Mouse (Mus musculus) brown adipose tissue, adult 24 weeks (tissue): ENCODE results near the gene Tbc1d13. TPM values are rescaled to one million over a fixed set of nuclear protein-coding genes. Genes with fewer than 3 reads are reported as not detected.
A peak's percentile ranks its signal among the peaks of the same experiment; 100 is the strongest.
"Not testable (repeated sequence)": the region's sequence is repeated elsewhere in the genome, so short reads cannot be mapped to it uniquely, and the experiment has no call there.

ENCODE experiments used
- H3K27ac ChIP-seq: fragments of 200-500 bp; replicated peaks from 2 replicates; pipeline ENCODE4 v1.5.1; 2012; ENCODE audit warnings: low read depth, mild to moderate bottlenecking, low read length
- H3K4me1 ChIP-seq: fragments of 200-500 bp; 2 replicates; pipeline ENCODE4 v1.6.1; 2012; ENCODE audit warnings: low read length, mixed read lengths; ENCODE audit not compliant: control insufficient read depth, insufficient read depth, insufficient read length
- H3K4me3 ChIP-seq: fragments of 200-500 bp; 2 replicates; pipeline ENCODE4 v1.5.1; 2012; ENCODE audit warnings: low read depth, mild to moderate bottlenecking, low read length, moderate library complexity; ENCODE audit not compliant: insufficient read depth
- polyA plus RNA-seq: library from polyadenylated mRNA; stranded (reverse); fragments of >200 nt; gene quantifications from 2 replicates; pipeline ENCODE4 v1.2.4, GENCODE M21; 2012; ENCODE audit not compliant: missing spikeins, insufficient read depth, insufficient read length

Tbc1d13 gene
- polyA plus RNA-seq, 1 experiment: 38.6 TPM

DNA sequence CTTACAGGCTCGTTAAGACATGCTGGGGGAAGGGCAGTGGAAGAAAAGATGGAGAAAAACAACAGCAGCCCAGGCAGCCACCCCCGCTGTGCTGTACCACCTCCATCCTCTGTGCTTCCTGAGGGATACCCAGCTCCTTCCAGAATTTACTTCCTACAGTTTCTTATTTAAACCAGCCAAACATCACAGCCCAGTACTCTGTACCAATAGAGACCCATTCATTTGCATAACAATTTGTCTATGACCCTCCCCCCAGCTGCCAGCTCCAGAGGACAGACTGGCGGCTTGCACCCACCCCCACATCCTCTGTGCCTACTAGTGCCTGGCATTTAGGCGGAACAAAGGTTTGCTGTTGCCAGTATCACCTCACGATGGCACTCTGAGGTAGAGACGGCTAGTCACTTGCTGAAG is 13.9 kb upstream of the Tbc1d13 start:
- no peak overlapping the region for H3K4me3 ChIP-seq
- H3K27ac ChIP-seq: no peak overlapping the region
- H3K4me1 ChIP-seq: no peaks in the 10 kb centered on the region

DNA sequence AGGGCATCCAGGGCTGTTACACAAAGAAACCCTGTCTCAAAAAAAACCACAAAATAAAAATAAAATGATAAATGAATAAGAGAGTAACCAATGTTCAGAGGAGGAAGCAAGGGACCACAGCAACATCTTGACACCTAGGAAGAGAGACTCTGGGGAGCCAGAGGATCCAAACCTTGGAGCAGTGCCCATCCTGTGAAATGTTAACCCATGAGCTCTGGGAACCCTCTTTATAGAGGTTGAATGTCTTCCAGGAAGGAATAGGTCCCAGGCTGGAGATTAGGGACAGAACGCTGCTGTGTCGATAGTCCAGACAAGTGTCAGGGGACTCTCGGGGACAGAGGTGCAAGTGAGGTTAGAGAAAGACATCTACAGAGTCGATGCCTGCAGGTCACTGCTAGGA is 13.3 kb upstream of the Tbc1d13 start:
- no peaks in the 10 kb centered on the region for H3K4me1 ChIP-seq
- no peak overlapping the region for H3K27ac ChIP-seq
- H3K4me3 ChIP-seq: no peak overlapping the region

DNA sequence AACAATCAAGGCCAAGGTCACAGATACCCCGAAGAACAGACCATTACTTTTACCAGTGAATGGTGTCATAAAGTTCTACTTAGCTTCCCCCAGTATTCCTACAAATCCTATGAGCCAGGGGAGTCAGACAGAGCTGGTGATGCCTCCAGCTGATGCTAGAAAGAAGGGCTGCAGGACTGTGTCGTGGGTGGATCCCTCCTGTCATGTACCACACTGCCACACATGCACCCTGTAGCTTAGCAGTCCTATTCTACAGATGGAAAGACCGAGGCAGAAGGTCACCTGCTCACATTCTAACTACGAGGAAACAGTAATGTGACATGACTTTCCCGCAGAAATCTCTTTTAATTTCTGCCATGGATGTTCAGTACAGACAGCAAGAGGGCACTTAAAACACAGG is 10.8 kb upstream of the Tbc1d13 start:
- Histone ChIP-seq H3K4me1 (no peaks in the 10 kb centered on the region), H3K27ac (no peak overlapping the region), H3K4me3 (0 out of 2 replicates have a peak overlapping the region, but pooled peaks have one; percentile 3)

DNA sequence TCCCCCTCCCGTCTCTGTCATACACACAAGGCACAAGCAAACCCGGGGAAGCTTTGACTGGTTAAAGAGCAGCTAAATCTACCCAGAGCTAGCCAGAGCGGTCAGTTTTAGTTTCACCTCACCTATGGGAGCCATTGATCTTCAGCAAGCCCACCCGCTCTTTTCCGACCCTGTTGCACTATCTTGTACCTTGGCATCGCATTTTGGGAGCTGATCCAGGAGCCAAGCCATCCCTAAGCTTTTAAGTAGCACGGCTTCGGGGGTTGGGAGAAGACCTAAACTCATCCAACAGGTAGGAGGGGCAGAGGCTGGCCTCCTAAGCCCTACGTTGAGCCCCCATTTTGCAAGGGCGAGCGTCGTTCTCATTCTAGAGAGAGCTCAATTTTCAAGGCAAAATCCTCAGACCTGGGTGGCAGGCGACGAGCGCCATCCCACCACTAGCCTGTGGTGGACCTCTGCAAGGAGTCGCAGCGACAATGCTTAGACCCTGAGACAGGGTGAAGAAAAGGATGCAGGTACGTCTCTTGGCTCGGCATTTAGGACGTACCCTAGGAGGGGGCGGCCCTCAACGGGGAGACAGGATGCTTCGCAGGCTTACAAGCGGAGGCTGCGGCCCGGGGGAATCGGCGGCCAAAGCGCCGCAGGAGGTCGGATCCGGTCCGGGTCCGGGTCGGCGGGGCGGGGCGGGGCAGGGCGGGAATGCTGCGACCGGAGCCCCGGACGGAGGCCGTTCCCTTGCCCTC is 9.6 kb upstream of the Tbc1d13 start:
- Histone ChIP-seq H3K4me3 (peak overlapping the region; percentile 89), H3K27ac (peak overlapping the region; percentile 64), H3K4me1 (no peaks in the 10 kb centered on the region)

DNA sequence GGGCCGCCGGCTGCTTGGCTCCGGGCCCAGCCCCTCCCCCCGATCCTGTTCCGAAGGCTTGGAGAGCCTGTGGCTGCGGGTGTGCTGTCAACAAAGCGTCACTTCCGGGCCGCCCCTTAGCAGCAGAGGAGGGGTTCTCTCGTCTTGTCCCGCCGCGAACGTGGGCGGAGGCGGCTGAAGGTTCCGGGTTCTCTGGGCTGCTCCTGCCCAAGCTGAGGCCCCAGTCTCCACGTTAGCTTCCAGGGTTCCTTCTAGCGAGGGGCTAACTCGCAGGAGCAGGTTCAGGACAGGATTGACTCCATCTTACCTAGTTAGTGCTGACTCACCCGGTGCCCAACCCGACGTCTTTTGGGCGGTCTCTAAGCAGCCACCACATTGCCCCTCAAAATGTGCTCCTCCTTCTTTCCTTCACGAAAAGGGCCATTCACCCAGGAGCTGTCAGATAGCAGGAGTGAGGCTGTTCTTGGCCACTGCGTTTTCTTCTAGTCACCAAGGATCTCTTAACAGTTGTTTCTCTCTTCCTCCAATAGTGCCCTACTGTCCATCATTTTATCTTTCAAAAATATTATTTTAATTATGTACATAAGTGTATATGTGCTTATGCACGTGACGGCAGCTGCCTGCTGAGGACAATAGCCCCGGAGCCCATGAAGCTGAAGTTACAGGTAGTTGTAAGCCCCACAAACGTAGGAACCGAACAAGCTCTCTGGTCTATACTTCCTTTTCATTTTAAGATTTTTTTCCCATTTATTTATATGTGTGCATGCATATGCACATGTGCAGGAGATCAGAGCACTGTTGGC is 8.9 kb upstream of the Tbc1d13 start, which contains the start of gene Zer1:
Gene Zer1, minus strand, starts transcription at position 114 of the 803 bp plus-strand sequence.
- peak within 1 kb of the TSS; percentile 89 for H3K4me3 ChIP-seq

DNA sequence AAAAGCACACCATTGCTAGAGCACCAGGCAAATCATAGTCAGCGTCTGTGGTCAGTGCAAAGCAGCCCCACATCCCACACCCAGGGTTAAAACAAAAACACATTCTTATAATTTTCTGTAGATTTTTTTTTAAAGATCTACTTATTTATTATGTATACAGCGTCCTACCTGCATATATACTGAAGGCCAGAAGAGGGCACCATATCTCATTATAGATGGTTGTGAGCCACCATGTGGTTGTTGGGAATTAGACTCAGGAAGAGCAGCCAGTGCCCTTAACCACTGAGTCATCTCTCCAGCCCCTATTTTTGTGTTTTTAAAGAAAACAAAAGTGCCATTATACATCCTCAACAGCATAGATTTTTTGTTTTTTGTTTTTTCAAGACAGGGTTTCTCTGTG is 4.8 kb upstream of the Tbc1d13 start:
- Histone ChIP-seq H3K4me1 (peaks cover 4% of the 10 kb centered on the region; the same call in 1 of the 2 replicates), H3K4me3 (no peak overlapping the region), H3K27ac (no peak overlapping the region)

More for the DNA sequence above, 8.9 kb upstream of the Tbc1d13 start, which contains the start of gene Zer1:
- H3K4me1 ChIP-seq: no peaks in the 10 kb centered on the region
- H3K27ac ChIP-seq: peak within 1 kb of the TSS; percentile 91

DNA sequence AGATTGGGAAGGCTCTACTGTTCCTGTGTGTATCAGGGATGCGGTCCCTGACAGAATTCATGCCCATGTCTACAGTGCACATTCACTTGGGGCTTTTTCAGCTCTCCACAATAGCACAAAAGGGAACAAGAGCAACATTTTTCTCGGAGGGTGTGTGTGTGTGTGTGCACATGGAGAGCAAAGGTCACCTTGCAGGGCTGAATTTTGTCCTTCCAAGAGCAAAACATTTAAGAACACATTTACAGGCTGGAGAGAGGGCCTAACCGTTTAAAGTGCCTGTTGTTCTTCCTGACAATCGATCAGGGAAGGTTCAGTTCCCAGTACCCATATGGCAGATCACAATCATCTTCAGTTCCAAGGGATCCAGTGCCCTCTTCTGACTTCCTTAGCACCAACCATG is 3.4 kb upstream of the Tbc1d13 start:
- Histone ChIP-seq H3K27ac (no peak overlapping the region), H3K4me3 (no peak overlapping the region), H3K4me1 (peaks cover 10% of the 10 kb centered on the region)

DNA sequence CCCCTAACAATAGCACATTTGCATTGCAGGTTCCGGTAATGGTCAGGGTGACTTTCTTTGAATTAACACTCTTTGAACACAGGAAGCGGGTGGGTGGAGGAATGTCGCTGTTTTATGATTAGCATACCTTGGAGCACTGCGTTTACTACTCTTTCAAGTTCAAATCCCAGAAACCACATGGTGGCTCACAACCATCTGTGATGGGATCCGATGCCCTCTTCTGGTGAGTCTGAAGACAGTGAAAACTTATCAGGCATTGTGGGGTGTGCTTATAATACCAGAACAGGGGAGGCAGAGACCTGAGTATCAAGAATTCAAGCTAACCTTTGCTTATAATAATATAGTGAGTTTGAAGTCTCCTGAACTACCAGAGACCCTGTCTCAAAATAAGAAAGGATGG is 2.3 kb upstream of the Tbc1d13 start:
- H3K4me1 ChIP-seq: peaks cover 12% of the 10 kb centered on the region
- H3K27ac ChIP-seq, H3K4me3 ChIP-seq: not testable (repeated sequence)

DNA sequence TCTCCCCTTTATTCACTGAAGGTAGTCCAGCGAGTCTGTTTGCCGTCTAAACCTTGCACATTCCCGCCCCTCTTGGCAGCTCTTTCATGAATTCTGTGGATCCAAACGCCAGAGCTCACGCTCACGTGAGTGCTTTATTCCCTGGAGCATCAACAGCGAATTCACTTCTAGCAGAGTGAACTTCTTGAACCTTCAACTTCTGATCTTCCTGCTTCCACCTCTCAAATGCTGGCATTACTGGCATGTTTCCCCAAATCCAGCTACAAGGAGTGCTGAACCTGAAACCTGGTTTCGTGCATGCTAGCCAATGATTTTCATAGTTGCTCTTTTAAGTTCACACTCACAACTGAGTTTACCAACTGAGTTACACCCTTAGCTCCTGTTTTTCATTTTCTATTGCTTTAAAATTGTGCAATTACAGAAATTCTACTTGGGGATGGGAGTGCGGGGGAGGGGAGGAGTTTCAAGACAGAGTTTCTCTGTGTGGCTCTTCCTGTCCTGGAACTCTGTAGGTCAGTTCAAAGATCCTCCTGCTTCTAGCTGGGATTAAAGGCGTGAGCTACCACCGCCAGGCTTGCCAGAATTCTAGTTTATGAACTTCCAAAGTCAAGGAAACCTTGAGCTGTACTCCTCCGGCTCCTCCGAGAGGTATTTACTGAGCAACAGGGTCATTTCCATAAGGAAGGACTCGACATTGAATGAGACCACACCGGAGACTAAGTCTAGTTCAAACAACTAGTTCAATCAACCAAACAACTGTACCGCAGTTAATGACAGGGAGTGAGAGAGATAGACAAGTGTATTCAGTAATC is 539 bp upstream of the Tbc1d13 start:
- Histone ChIP-seq H3K4me1 (peaks cover 12% of the 10 kb centered on the region), H3K27ac (peak overlapping the region; percentile 89), H3K4me3 (peak overlapping the region; percentile 60)

DNA sequence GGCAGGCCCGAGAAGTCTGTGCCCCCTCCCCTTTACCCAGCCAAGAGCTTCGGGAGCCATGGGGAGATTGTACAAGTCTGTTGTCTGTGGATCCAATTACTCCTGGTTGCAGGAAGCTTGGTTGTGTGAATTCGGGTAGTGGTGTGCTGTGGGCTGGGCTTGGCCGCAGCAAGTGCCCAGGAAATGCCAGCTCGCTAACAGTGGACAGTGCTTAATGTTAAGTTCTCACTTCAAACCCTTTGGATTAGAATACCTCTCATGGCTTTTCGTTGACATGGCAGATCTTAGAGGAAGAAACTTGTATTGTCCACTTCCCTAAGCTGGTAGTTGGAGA is 799 bp downstream of the Tbc1d13 start:
- Histone ChIP-seq H3K27ac (peak overlapping the region; percentile 60), H3K4me1 (peaks cover 12% of the 10 kb centered on the region), H3K4me3 (peak overlapping the region; percentile 83)

DNA sequence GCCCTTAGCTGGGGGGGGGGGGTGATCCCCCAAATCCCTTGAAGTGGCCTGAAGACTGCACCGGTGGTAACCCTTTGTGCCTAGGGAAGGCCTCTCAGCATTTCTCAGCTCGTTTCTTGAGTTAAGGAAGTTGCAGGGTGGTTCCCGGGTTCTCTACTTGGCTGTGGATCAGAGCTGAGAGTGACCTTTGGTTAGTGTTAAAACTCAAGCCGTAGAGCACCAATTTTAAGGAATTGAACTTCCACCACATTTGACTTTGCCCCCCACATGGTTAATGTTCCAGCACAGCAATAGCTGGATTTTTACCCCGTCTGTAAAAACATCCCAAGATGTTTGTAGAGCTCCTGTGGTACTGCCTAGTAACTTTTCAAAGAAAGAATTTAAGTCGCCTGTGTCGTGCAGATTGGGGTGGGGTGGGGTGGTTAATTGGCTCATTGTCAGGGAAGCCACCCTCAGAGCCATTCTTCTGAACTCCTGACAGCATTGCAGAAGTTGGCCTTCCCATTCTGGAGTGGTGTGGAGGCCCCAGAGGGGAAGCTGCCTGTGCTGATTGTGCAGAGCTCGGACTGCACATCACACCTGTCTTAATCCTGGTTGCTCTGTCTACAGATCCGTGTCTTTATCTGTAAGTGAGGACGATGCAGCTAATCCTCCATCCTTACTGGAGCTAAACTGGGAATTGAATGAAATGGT is 1.5 kb downstream of the Tbc1d13 start:
- Histone ChIP-seq H3K4me1 (peaks cover 12% of the 10 kb centered on the region), H3K4me3 (peak overlapping the region; percentile 83), H3K27ac (peak overlapping the region; percentile 60)

DNA sequence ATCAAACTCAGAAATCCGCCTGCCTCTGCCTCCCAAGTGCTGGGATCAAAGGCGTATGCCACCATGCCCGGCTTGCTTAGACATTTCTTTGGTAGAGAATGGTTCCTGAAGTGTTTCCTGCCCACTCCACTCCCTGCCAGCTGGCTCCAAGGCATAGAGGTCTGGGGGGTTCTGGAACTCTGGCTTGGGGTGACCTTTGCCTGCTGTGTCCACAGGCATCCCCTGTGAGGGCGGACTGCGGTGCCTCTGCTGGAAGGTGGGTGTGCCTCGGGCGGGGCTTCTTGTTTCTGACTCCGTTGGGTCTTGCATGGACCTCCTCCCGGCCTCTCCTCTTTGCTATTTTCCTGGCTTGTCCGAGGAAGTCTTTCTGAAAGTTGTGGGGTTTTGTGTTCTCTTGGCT is 2.9 kb downstream of the Tbc1d13 start:
- H3K27ac ChIP-seq: no peak overlapping the region
- no peak overlapping the region for H3K4me3 ChIP-seq
- H3K4me1 ChIP-seq: peaks cover 12% of the 10 kb centered on the region

DNA sequence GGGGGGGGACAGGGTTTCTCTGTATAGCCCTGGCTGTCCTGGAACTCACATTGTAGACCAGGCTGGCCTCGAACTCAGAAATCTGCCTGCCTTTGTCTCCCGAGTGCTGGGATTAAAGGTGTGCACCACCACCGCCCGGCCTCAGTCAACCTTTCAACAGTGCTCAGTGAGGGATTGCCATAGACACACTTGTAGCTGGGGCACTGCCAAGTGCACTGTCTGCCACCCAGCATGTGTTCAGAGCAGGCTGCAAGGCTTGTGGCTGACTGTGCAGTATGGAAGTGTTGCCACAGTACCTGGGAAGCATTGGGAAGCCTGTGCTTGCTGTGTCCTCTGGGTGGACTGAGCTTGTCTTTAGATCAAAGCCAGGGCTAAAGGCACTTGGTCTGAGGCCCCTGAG is 6.5 kb downstream of the Tbc1d13 start:
- H3K4me1 ChIP-seq, H3K27ac ChIP-seq, H3K4me3 ChIP-seq: not testable (repeated sequence)

DNA sequence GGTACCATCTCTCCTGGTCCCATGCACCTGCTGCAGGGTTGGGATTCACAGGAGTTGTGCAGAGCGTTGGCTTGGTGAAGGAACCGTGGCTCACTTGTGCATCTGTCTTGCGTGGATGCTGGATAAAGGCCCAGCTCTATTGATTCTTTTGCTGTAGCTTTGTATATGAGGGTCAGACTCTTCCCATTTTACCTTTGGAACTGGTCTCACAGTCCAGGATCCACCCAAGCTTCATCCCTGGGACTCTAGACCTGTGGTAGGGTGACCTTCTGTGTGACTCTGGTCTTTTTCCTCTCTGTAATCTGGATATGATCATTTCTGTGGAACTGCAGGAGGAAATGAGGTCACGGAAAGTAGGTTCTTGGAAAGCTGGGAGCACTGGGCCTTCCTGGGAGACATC is 10.9 kb downstream of the Tbc1d13 start:
- H3K4me3 ChIP-seq: no peak overlapping the region
- H3K27ac ChIP-seq: no peak overlapping the region
- no peaks in the 10 kb centered on the region for H3K4me1 ChIP-seq
